Mouse (Mus musculus) megakaryocyte-erythroid progenitor cell, adult 5-6 weeks (primary cell): ENCODE data around the gene Tcte2. TPM values are rescaled to one million over a fixed set of nuclear protein-coding genes. Genes with fewer than 3 reads are reported as not detected.

Source experiments
- ATAC-seq: replicated peaks from 2 replicates; pipeline ENCODE4 v1.8.0; 2016; ENCODE audit warnings: mild to moderate bottlenecking, inconsistent platforms; ENCODE audit not compliant: severe bottlenecking, poor library complexity, low FRiP score, low TSS enrichment
- total RNA-seq, 2 experiments: library from RNA; stranded (forward) in 1 of 2; stranded (reverse) in 1 of 2; fragments of 200-1000, 215-1000 nt in 1 of 2; fragments of >200 nt in 1 of 2; fragmentation: Nextera tagmentation in 1 of 2; gene quantifications; 2 replicates each; pipeline ENCODE4 v1.2.3; 2014 to 2017

The Tcte2 gene
- total RNA-seq, 2 experiments from 2014 or later = not detected

DNA sequence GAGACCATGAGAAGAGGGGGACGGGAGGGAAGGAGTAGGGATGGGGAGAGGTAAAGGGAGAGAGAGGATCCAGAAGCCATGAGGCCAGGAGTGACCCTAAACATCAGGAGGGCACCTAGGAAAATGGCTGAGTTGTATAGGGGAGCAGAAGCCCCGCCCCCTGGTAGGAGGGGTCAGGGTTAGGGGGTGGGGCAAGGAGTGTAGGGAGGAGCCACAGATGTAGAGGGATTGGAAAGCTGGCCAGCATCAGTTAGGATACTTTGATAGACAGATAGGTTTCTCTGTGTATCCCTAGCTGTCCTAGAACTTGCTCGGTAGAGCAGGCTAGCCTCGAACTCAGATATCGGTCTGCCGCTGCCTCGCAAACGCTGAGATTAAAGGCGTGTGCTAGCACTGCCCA lies 13.9 kb downstream of the Tcte2 start:
- no peak for ATAC-seq

DNA sequence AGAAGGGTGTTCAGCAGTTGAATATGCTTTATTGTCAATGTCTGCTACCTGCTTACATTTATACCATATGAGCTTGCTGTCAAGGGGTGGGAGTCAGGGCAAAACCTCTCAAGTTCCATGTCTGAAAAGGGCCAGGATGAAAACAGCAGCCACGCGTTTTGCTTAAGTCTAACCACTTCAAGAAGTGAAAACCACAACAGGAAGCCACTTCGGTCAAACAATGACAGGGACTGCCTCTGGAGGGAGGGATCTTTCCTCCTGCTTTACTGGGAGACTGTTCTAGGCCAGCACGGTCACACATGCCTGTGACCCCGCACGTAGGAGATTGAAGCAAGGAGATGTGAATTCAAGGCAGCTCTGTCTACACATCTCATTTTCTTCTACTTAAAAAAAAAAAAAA lies 15.3 kb downstream of the Tcte2 start:
- ATAC-seq = no peak

DNA sequence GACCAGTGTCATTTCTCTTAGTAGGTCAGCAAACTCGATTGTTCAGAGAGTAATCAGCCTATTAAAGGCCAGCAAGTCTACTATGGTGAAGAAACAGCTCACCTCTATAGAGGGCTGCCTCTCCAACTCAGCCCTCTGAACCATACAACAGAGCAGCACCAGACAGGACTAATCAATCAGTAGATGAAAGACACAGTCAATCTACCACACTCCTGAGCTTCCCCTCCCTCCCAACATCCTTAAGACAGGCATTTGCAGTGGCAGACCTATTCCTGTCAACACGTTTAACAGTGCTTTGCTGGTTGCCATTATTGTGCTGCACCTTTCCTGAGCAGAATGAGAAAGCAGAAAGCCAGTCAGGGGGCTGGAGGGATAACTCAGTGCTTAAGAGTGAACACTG lies 16.3 kb downstream of the Tcte2 start:
- no peak for ATAC-seq

DNA sequence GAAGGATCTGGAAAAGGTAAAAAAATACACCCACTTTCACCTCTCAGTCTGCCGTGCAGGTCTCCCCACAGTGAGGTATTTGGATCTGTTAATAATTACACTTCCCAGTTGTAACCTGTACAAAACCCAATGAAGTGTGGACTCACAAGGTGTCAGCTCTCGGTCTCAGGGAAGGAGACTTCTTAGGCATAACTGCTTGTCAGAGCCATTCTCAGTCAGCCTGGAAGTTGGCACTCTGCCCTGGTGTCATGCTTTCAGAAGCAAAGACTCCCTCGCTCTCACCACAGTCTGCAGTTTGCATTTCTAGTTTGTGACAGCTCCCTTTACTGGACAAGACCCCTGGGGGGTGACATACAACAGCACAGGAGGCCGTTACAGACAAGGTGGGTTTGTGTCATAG lies 16.8 kb downstream of the Tcte2 start:
- no peak for ATAC-seq

DNA sequence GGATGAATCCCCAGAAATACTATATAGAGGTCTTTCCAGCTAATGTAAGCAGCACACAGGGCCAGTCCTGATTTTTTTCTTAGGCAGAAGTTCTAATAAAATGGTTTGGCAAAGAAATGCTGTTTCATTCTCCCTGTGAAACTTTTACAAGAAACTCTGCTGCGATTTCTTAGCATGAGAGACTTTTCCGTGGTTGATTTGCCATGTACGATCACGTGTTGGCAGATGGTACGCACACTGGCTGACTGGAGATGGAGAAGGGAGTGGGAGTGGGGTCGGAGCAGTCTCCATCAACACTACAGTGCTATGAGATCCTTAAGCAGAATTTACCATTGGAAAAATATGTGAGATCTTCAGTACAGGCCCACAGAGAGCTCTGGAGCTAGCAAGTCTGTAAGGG lies 17.4 kb downstream of the Tcte2 start:
- ATAC-seq = no peak

DNA sequence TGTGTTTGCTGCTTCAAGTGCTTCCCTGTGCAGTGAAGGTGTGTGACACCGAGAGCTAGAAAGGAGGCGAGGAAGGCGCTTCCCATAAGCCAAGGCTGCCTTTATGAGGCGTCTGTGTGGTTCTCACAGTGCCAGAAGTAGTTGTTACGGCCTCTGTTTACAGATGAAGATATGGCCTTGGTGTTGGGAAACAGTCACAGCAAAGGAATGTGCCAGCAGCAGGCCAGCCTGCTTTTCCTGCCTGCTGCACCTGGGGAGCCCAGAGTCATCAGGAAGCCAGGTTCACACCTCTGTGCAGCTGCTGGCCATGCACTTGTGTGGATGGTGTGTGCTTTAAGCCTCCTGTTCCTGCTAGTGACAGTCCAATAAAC lies 17.9 kb downstream of the Tcte2 start:
- ATAC-seq = no peak

DNA sequence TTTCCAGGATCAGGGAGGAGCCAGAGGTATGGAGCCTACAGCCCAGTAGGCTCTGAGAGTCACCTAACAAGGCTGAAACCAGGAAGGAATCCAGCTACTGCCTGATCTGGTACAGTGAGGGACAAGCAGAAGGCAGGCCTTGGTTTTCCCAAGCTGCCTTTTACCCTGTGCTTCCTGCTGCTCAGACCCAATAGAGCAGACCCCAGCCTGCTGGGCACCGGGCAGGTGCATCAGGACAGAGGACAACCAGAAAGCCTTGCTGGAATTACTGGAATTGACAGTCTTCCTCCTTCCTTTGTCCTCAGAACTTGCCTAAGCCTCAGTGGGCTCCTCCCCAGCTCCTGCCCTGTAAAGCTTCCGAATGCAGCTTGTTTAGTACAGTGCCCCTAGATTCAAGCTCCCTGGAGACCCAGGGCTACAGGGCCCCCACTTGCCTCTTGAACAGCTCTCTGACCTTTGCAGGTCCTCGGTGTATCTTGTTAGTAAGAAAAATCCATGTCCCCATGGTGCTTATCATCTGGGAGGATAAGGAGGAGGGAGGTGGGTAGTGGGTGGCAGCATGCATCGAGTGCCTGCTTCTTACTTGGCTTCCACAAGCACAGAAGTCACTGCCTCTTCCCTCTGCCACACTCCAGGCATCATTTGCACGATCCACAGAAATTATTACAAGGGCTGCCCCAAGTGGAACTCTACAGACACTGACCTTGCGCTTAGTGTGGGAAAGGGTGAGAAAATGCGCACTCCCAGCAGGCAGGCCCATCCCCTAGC lies 18.5 kb downstream of the Tcte2 start:
- no peak for ATAC-seq

DNA sequence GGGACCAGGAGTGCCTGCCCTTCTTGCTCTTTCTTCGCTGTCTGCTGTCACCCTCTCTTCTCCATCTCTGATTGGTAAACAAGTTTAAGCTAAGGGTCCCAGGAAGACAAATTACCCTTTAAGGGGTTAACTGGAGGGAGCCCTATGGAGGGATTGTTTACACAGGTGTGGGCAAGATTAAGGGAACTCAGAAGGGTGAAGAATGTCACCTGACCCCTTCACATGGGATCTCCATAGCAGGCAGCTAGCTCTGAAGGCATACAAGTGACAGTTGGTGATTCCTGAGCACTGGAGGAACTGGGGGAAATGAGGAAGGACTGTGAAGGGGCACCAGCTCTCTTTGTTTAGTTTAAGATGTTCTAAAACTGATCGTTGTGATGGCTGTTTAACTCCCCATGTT lies 19.3 kb downstream of the Tcte2 start:
- no peak for ATAC-seq

DNA sequence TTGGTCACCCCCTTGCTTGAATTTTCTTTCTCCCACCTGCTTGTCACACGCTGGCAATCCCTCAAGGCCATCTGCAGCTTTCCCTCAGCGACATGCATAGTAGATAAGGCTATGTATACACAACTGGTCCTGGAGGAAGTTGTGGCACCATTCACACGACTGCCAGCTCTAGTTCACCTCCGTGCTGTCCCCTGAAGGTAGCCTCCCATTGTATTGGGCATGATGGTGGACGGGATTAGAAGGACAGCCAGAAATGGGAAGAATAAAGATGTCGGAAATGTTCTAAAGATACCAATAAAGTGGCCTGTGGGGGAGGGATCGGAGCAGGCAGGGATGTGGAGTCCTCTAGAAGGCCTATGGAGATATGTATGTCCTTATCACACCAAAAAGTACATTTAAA lies 20.0 kb downstream of the Tcte2 start:
- ATAC-seq = no peak

DNA sequence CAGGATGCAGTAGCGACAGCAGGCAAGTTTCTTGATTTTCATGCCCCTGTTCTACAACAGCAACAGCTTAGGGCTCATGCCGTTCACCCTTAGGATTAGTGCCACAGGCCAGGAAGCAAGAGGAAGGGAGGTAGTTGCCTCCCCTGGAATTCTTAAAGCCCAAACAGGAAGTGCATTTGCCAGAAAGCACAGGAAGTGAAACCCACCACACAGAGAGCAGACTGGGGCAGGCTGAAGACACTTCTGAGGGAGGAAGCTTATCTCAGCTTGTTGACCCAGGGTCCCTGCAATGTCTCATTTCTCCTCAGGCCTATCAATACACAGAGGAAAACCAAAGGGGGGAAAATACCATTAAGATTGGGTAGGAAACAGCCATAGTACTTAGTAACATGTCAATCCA lies 20.8 kb downstream of the Tcte2 start:
- no peak for ATAC-seq

DNA sequence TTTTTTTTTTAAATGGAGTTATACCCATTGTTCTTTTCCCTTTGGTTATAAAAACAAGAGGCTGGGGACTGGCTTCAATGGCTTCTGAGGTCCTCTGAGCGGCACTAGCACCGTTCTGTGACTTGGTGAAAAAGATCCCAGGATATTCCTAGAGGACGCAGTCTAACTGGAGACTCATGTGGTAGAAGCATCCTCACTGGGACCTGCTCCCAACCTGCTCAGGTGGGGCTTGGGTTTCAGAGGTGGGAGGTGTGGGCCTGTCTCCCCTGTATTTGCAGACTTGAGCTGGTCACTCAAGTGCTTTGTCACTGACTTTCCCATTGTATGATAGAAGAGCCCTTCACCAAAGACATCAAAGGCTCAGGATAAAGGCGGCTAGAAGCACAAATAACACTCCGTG lies 21.6 kb downstream of the Tcte2 start:
- ATAC-seq = no peak

DNA sequence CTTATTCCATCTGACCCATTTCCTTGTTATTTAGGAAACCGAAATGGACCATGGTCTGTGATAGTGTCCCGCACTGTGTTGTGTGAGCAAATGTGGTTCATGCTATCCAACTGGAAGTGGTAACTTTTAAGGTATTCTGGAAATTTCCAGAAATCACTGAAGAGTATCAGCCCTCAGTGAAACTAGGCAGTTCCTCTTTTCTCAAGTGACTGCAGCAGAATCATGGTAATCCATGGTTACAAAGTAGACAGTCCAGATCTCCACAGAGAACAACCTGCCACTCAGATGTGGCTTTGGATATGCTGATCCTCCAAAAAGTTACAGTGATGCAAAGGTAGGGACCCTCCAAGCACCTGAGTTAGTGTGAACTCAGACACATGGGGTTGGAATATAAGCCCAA lies 22.7 kb downstream of the Tcte2 start:
- no peak for ATAC-seq

DNA sequence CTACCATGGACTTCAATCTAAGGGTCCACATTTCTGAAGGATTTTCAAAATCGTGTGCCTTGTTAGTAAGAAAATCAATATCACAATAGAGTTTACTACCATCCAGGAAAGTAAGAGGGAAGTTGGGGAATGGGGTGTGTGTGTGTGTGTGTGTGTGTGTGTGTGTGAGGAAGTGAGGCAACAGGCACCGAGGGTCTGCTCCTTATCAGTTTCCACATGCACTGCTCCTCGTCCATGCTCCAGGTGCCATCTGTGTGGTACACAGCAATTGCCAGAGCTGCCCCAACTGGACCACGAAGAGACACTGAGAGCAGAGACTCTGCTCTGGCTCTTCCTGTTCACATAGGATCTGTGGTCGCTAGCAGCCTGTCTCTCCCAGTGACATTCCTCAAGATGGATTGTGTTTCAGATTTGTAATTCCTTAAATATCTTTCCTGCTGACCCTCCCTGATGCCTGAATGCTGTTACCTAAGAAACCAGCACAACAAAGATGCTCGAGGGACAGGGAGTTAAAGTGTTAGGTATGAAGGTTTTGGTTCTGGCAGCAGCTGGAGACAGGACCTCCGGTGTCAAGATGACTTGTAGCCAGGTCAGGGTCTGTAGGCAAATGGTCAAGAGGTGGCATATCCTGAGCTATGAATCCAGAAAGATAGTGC lies 23.4 kb downstream of the Tcte2 start:
- no peak for ATAC-seq

DNA sequence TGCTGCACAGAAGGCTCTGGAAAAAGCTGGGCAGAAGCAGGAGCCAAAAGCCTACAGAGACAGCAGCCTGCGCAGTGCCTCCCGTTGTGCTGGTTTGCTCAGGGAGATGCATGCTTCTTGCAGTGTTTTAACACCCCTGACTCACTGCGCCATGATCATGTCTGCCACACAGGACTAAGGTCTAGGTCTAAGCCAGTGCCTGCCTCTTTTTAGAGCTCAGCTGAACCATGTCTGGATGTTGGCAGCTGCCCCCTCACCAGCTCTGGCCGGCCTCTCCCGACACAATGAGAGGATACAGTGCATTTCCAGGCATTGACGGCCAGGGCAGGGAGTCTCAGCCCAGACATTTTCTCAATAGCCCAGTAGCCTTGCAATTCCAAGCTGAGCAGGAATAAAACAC lies 24.3 kb downstream of the Tcte2 start:
- ATAC-seq = no peak

DNA sequence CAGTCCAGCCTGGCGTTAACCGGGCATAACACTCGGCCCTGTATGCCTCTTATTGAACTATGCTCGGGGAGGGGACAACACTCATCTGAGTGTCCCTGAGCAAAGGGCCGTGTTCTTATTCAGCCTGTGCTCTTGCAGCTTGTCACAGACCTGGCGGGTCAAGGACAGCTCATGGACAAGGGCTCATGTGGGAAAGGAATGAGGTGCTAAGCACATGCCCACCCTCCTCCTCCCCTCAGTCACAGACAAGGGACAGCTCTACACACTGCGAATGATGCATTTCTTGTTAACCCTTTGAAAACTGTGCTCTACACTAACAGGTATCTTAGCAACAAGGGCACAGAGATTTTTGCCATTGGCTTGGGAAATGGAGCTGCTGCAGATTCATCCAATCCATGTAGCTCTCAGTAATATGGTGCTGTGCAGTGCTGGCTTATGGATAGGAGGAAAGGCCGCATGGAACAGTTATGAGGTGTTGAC lies 25.8 kb downstream of the Tcte2 start:
- ATAC-seq = no peak

DNA sequence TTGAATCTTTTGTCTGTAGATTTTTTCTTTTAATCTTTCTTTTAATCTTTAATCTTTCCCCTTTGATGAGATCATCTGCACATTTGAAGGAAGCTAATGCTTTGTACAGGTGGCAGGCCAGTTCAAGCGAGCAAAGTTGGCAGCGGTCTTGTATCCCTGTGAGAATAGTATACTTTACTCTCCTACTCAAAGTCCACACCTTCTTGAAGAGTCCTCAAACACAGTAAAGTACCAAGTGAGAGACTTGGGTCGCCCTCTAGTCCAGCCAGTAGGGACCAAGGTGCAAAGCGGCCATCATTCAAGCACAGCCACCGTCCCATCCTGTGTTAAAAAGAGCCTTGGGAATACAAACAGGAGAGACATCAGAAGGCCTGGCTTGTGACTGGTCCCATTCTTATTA lies 26.6 kb downstream of the Tcte2 start:
- no peak for ATAC-seq

DNA sequence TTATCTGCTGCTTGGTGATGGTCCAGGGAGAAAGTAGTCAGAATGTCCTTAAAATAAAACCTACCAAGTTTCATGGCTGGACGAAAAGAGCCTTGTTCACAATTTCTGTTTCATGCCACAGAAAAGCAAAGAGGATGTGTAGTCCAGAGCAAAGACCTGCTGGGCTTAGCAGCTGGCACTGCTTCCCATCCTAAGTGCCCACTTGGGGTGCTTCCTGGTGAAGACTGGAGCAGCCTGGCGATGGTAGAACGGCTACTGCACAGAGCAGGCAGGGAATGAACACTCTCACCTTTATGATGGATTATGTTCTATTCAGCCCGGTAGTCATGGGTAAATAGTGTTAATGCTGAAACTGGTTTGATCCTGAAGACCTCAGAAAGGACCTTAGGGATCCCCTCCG lies 27.7 kb downstream of the Tcte2 start:
- no peak for ATAC-seq

DNA sequence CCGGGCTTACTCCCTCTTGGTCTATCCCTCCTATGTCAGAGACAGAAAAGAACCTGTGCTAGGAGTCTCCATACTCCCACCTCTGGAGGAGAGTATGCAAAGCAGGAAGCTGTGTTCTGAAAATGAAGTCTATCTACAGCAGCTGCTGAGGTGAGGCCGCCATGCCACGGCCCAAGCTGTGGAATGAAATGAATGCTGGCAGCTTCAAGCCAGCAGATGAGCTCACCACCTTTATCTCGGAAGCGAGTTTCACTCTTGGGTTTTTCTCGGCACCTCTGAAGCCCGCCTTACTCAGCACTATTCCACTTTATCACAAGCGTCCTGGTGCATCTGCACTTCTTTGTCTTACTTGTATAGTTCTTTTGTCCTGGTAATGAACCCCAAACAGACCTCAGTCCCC lies 28.9 kb downstream of the Tcte2 start:
- ATAC-seq = no peak

DNA sequence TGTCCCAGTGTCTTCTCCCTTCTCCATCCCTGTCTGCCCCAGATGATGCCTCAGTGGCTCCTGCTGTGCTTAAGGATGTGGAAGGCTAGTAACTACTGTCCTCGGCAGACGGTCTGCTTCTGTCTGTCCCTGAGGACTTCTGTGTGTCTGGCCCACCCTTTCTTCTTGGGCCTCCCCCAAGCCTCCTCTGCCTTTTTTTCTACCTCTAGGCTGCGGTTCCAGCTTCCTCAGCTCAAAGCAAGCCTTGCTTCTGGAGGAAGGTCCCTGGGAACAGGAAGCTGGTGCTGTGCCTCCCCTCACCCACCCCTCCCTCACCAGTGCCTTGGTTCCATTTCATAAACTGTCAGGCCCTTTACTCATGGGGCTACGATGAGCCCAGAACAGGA lies 29.9 kb downstream of the Tcte2 start:
- no peak for ATAC-seq

DNA sequence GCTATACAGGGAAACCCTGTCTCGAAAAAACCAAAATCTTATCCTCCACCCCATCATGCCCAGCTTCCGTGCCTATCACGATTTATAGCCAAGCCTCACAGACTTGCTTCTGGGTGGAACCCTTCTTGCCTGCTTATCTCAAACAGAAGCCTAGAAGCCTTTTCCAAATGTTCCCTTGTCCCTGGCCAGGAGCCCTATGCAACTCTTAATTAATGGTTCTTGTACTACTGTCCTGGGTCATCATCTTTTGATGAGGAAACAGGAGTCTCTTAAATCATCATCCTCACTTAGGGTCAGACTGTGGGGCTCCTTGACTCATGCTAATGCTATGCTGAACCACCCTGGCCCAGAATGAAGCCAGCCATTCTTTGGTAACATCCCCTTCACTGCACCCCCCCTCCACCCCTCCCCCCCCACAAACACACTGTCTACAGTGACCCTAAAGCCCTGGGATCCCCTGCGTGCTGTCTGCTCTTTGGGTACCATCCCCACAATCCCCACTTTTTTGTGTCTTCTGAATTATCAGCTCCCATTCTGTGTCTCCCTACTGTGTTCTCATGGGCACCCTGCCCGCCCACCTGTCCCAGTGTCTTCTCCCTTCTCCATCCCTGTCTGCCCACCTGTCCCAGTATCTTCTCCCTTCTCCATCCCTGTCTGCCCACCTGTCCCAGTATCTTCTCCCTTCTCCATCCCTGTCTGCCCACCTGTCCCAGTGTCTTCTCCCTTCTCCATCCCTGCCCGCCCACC lies 30.5 kb downstream of the Tcte2 start:
- no peak for ATAC-seq
